Mouse (Mus musculus): Measurements from ENCODE around the gene Igf2.

Igf2 gene

DNA sequence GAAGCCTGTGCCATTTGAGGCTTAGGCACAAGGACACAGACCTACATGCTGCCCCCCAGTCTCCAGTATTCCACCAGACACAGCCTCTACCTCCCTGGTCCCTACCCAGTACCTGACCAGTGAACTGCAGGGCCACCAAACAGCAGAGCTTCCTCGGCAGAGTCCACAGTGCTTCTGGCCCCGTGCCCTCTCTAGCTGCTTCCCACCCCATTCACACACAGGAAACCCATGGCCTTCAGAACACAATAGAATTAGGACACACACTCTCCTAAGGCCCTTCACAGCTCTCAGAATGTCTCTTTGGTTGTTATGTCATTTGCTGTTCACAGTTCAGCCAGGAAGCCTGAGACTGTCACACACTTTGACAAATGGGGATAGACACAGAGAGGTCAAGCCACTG, at the start of gene Igf2:
Gene Igf2 (minus strand): TSS at position 158 of the 400 bp plus-strand sequence.
- peak; percentile 11 to 17 for DNase-seq

DNA sequence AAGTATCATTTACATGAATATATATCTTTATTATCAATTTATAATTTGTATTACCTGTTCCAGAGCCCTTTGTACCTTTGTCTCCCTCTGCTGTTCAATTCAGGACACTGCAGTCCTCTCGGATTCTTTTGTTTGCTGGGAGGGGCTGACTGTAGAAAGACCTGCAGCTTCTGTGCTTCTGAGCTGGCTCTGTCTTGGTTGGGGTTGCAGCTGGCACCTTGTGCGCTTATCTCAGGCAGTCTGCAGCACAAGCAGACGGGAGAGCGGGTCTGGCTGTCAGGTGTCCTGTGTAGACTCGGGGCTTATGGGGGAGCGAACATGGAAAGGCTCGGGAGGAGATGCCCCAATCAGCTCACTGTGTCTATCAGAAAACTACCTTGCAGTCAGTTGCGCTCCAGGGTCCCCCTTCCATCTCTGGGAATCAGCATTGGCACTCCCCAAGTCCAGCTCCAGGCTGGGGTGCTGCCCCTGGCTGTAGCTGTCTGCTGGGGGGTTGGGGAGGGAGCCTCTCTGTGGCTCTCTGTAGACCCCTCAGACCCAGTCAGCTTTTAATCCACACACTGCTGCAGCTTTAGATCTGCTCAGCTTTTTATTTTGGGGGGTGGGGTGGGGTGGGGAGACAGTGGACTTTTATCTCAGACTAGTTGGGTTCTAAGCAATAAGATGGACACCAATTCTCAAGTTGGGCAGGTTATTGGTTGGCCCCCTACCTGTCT, 48.3 kb upstream of the Igf2 start:
- DNase-seq, result peak; percentile 11 to 44

DNA sequence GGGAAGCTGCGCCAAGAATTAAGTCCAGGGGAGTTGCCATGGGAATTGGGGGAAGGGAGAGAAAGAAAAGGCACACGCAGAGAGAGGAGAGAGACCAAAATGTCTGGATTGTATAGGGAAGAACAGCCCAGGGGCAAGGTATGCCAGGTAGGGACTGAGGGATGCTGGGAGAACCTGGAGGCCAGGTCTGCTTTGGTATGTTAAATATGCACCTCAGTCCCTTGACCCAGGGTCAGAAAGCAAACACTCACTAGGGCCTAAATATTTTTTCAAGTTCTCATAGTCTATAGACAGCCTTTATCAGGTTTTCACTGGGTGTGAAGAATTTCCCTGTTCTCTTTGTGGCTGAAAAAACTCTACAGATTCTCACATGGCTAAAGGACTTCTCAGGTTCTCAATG, 40.3 kb upstream of the Igf2 start:
- DNase-seq, result no peak

DNA sequence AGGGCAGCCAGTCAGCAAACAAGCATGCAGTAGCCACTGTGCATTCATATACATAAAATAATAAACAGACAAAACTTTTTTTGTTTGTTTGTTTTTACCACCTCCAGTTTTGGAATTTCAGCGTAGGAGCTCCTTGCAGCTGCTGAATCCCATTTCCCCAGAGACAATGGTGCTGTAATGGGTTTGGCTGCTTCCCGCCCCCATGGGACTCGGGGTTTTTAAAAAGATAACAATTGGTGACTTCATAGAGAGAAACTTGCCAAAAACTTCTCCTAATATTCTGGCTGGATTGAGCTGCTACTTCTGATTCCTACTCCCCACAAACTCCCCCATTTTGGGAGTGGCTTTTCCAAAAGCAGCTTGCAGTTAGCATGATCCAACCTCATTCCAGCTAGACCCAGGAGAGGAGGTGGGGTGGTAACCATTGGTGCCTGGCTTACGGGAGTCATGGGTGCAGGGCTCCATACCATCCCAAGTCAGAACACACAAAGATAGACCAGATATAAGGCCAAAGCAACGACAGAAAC, 32.8 kb upstream of the Igf2 start:
- no peak for DNase-seq

DNA sequence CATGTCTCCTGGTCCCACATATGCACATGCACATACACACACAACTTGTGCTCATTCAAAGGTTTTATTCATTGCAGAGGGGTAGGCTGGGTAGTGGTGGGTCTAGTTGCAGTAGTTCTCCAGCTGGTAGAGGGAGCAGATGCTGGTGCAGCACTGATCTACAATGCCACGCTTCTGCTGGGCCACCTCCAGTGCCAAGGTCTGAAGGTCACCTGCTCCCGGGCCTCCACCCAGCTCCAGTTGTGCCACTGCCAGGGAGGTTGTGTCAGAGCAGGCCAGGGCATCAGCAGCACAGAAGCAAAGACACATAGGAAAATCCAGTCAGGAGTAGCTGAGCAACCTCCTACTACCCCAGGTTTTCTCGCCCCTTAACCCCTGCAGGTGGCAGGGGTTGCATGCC, 12.0 kb upstream of the Igf2 start:
- peak; percentile 32 to 55 for DNase-seq

DNA sequence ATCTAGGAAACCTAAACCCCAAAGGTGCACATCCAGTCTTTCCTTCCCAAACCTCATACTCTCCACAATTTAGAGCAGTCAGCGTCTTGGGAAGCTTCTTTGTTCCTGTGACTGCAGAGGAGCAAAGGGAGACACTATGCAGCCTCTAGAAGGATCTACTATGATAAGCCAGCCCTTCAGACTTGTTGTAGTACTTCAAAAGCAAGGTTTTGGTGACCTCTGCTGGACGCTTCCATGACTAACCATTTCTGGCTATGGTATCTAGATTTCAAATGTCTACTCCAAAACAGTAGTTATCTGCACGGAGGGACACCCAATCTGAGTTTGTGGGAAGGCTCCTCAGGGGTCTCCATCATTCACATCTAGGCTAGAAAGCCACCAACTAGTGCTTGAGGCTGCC, 9.0 kb upstream of the Igf2 start:
- DNase-seq, result peak; percentile 23 to 68

DNA sequence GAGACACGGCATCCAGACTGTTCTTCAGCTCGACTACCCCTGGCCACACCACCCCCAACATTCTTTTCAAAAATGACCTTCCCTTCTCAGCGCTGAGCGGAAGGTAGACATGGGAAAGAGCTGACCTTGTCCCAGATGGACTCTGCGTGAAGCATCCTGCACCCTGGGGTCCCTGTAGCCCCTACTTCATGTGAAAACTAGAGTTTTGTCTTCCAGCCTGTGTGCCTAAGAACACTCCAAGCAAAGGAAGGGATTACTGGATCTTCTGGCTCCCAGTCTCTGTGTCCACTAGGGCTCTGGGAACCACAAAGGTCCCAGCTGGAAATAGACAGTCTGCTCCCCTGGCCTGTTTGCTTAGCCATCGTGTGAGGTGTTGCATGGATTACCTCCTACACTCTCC, 8.5 kb upstream of the Igf2 start:
- no peak for DNase-seq

DNA sequence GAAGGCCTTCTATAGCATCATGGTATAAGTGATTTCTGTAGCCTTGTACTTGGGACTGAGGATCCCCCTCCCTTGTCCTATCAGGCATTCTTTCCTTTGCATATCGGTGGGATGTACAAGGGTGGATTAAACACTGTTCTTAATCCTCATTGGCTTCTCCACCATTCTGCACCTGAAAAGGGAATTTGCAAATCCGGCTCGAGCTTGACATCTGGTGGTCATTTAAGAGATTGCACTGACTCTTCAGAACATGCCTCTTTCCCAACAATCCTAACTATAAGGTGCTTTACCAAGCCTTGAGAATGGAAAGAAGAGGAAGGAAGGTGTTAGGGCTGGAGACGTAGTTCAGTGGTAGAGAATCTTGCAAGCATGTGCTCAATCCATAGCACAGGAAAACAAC, 5.5 kb upstream of the Igf2 start:
- DNase-seq, result peak; percentile 12 to 42

DNA sequence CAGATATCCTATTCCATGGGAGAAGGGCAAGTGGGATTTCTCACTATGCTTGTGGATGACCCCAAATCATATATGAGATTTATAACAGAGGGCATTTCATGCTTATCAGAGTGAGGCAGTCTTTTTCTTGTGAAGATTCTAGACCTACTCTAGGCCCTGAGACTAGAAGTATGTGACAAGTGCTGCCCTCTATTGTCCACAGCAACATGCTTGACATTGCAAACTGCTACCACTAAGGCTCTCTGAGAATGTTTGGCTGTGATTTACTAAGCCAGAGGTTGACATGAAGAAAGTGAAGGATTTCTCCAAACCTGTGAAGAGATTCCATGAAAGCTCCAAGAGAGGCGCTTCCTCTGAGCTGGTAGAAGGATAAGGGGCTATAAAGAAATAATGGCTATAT, 4.5 kb upstream of the Igf2 start:
- DNase-seq, result no peak

DNA sequence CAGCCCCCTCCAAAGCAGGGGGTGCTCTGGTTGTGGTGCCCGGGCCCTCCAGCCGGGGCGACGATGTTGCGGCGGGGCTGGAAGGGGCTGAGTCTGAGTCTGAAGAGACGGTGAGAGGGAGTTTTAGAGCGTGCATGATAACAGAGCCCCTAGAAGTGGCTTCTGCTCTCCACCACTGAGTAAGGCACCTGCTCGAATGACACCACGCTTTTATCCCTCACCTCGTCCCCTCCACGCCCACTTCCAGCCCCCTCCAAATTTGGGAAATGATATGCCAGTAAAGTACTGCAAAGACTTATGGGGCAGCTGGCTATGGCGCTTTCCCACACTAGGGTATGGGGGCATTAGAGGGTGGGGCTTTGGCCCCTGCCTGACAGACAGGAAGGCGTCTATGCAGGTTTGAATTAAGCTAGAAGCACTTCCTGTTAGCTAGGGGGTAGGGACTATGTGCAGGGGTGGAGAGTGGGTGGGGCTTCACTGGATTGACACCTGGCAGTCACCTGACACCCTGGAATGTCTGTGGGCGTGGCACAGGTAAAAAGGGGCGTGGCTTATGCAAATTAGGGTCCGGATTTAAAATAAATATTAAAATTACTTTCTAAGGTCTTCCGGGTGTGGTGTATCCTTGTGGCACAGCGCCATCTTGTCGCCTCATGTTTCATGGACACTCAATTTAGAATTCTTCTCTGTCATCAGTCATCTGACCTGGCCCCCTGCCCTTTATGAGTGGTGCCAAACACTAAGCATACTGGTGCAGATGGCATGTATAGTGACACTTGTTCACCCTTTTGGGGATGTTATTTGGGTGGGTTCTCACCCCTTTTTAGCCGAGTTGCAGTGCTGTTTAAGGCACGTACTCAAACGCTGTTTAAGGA, 3.4 kb upstream of the Igf2 start, which contains the start of gene Gm49394:
Gene Gm49394 (minus strand): TSS at position 192 of the 875 bp plus-strand sequence.
- DNase-seq, result no peak

DNA sequence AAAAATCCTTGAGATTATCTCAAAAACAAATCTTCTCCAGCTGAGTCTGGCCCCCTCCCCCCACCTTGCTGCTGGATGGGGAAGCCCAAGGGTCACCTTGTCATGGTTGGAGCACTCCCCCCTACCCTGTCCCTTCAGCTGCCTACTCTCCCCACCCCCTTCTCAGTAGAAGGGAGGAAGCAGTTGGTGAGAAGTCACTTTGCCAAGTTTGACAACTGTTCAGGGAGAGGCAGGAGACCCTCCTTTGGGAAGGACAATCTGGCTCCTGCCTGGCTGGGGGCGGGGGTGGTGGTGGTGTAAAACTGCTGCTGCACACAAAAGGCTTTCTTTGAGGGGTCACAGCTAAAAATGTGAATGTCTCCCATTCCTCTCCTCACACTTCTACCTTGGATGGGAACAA, 1.7 kb upstream of the Igf2 start:
- DNase-seq, result no peak

DNA sequence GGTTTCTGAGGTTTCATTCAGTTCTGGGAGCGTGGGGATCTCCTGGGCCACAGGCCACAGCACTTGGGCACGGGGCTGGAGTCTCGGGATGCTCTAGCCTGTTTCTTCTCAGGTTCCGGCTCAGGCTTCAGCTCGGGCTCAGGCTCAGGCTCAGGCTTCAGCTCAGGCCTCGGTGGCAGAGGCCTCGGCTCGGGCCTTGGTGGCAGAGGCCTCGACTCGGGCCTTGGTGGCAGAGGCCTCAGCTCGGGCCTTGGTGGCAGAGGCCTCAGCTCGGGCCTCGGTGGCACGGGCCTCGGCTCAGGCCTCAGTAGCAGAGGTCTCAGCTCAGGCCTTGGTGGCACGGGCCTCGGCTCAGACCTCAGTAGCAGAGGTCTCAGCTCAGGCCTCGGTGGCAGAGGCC, 905 bp upstream of the Igf2 start:
- DNase-seq, result no peak

DNA sequence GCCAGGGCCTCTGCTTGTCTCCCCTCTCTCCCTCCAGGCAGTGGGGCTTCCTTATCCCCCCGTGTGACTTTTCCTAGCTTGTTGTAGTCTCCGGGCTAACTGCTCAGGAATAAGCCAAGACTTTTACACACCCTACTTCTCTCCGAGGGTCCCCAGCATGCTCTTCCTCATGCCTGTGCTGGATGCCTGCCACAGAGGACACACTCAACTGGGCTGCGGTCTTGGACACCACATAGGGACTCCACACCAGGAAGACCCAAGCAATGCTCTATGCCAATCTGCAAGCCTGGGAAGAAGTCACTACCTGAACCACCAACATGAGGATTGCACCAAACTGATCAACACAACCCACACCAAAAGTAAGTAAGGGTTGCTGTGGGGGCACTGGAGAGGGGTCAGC, 507 bp downstream of the Igf2 start:
- DNase-seq, result no peak

DNA sequence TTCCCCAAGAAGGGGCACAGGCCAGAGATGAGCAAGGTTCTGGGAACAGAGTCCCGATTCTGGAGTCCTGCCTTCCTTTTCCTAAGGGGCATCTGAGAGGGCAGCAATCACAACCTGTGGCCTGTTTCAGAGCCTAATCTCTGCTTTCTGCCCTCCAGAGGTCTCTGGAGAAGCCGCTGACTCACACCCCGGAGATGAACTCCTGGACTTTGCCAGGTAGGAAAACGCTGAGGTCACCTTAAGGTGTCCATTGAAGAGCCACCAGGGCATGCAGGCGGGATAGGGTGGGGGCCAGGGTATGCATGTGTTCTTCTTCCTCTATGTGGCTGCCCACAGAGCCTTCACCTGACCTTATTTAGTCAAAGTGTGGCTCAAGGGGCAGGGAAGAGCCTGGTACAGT, 1.3 kb downstream of the Igf2 start:
- DNase-seq, result no peak

DNA sequence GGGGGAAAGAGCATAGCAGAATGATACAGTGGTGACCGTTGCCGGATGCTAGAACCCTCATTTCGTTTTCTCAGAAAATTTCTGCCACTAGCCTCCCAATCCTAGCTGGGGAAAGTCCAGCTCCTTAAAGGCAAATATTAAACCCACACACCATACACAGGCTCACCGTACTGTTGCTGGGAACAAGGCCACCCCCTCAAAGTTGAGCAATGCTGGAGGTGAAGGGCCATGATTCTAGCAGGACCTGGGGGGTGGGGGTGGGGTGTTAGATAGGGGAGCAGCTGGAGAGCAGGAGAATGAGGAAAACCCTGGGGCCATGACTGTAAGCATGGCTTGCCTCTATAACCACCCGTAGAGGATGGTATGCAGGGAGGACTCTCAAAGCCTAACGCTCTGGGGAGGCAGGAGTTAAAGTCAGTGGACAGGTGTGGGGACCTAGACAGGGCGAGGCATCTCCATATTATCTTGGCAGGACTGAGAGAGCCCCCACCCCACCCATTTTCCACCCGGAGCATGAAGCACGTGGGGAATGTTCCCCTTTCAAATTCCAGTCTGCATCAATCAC, 2.1 kb downstream of the Igf2 start:
- no peak for DNase-seq

DNA sequence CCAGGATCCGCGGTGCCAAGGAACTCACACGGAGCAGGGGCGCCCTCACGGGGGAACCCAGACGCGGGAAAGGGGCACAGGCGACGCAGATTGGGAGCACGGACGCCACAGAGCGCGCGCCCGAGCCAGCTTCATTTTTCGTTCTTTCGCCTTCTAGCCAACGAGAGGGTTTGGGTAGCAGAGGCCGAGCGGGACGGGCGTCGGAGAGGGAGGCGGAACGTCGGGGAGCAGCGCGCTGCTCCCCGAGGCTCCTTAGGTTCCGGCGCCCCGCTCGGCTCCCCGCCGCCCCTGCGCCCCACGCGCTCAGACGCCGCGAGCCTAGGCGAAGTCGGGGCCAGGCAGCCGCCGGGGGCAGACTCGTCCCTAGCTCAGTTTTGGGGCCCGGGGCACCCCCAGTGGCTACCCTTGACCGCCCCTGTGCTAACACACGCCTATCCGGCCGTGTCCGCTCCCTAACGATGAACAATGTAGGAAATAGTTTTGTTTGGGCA, 2.6 kb downstream of the Igf2 start:
- no peak for DNase-seq

DNA sequence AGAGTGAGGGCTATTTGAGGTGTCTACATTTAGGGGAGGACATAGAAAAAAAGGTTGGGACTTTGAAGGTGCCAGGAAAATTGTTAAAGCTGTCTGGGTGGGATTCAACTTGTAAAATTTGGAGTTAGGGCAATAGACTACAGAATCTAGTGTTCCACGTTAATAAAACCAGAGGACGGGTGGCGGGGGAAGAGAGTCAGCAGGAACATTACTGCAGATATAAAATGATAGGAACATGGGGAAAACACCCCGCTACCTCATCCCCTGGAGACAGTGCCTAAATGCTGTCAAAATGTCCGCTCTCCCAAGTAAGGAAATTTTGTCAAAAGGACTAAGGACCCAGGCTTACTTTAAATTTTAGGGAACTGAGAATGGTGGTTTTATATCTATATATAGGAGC, 3.5 kb downstream of the Igf2 start:
- no peak for DNase-seq

DNA sequence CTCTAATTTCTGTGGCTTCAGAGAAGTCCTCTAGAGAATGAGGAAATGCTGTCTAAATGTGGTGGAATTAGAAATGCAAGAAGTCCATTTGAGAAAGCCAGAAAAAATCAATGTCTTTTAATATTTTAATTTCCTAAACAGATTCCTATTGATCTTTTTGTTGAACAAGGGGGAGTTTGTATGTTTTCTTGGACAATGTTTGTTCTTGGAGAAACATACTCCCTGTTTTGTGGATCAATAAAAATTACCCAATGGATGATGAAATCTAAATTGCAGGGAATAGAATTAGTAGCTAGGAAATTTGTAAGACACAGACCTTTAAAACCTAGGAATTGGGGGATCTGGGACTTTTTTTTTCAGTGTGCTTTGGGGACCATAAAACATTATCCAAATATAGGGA, 4.8 kb downstream of the Igf2 start:
- no peak for DNase-seq

DNA sequence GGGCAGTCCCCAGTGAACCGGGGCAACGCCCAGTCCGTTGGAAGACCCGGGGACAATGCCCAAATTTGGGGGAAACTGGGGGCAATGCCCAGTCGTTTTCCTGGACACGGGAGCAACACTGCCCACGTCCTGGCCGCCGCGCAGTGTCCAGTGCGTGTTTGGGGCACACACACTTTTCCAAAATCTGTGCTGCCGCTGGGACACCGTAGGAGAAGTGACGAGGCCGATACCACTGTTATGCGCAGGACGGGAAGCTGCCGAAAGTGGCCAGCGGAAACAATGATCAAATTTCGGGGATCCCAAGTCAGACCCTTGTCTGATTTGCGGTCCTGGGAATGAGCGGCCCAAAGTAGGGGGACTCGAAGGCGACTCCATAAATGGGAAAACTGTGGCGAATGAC, 5.6 kb downstream of the Igf2 start:
- no peak for DNase-seq

DNA sequence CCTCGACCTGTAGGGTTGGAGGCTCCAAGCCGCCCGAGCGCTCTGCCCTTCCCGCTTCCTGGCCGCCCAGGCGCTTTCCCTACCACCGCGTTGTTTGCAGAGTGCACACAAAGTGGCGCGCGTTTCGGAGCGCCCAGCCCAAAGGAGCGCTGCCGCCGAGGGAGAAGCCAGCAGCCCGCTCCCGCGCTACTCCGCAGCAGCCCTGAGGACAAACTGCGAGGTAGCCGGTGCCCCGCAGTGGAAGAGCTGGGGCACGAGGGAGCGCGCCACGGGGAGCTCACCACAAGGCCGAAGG, 6.0 kb downstream of the Igf2 start:
- DNase-seq, result no peak

DNA sequence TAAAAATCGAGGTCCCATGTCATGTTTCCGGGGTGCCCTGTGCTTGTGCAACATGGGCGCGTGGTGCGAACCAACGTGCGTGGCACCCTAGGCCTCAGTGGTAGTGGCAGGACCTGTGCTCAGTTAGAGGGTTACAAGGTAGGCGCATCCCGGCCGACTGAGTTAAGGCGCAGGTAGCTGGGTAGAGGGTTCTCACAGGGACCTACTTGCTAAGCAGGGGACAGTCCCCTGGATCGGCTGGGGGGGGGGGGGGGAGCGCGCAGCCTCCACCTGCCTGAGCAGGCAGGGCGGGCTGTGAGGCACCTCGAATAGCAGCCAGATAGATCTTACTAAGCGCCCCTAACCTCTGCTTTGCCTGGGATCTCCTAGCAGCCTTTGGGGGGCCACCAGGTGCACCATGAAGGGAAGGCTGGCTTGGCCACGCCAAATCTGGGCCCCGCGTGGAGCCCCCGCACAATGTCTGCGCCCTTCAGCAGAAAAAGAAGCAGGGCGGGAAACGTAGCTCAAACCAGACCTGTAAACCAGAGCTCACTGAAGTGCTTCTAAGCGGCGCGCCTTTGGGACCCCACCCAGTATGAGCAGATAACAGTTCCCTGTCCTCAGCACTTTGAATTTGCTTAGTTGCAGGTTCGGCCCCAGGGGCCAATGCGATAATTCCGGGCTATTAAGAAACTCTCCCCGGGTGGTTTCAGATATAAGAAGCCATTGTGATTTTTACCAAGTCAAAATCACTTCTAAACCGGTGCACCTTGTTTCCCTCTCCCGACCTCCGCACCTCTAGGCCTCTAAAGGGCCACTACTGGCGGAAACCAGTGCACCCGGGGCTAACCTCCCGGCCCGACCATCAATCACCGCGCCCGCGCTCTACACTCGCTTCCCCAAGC, 6.6 kb downstream of the Igf2 start:
- DNase-seq, result no peak

DNA sequence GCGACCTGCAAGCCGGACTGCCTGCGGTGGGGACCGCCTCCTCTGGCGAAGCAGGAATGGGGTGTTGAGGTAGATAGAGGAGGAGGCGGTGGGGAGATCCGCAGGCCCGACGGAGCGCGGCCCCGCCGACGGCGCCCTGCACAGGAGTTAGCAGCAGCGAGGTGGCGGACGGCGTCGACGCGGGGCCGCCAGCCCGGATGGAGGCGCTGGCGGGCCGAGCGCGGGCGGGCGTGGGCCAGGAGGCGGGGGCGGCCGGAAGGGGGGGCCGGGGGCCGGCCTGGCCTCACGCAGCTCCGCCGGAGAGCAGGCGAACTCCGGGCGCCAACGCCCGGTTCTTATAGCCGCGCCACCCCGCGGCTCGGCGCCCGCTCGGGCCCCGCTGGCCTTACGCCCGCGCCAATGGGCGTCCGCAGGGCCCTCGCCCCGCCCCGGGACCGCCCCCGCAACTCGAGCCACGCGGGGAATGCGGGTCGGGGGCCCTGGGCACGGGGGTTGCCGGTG, 7.4 kb downstream of the Igf2 start:
- no peak for DNase-seq
